Mouse (Mus musculus) common myeloid progenitor, adult 5-6 weeks (primary cell): ENCODE data around the gene Psmf1. TPM values are rescaled to one million over a fixed set of nuclear protein-coding genes. Genes with fewer than 3 reads are reported as not detected.
A peak's percentile ranks its signal among the peaks of the same experiment; 100 is the strongest.

Experiments used
- ATAC-seq: replicated peaks from 2 replicates; pipeline ENCODE4 v1.8.0; 2016; ENCODE audit warnings: low read depth, mild to moderate bottlenecking, moderate TSS enrichment, inconsistent platforms; ENCODE audit not compliant: poor library complexity, severe bottlenecking
- total RNA-seq: library from RNA; stranded (forward); fragments of 200-1000, 187-1606 nt; gene quantifications from 2 replicates; pipeline ENCODE4 v1.2.3, GENCODE M21; 2017

Gene Psmf1
- total RNA-seq = 16.6 TPM in 2 replicates

DNA sequence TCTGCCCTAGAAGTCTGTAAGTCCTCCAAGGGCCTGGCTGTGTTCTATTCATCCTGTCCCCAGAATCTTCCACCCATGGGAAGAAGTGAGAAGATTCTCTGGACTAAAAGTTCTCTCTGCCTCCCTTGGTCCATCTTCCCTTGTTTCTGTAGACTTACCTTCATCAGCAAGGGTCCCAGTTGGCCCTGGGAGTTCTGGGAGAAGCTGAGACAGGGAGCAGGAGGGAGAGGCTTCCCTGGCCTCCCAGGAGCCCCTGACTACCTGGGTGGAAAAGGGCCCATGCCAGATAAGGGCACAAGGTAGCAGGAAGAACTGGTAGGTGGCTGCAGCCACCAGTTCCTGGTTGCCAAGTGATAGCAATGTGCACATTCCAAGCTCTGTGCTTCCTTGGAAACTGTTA, at the start of gene Psmf1:
Gene Psmf1, minus strand, starts transcription at position 342 of the 400 bp plus-strand sequence.
- ATAC-seq = no peak

DNA sequence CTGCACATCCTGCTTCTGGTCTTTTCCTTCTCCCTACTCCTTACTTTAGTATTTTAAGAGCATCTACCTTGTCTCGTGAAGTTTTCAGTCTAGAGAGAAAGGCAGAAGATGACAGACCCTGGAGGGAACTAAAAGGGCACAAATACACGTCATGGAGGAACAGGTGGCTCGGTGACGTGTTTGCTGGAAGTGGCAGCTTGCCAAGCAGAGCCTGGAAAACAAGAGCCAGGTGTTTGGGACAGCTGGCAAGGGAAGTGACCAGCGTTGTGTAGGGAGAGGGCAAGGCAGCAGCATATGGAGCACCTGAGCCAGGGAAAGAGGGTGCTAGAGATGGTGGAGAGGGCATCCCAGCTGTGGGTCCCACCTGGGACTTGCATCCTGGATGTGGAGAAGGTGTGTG, 47.2 kb upstream of the Psmf1 start:
- no peak for ATAC-seq

DNA sequence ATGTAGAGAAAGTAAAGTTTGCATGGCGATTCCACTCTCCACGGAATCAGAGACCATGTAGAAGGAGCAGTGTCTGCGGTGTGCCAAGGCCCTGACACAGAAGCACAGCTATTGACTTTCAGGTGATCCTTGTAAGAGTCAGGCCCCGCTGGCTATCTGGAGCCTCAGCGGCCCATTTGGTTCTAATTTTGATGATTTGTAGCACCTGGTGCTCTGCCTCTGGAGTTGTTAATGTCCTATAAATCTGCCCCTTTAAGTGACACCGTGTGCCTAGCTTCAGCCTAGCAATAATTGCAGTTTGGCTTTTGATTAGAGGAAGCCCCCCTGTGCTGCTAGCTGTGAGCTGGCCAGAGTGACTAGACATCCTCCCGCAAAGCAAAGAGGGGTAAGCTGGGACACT, 46.2 kb upstream of the Psmf1 start:
- no peak for ATAC-seq

DNA sequence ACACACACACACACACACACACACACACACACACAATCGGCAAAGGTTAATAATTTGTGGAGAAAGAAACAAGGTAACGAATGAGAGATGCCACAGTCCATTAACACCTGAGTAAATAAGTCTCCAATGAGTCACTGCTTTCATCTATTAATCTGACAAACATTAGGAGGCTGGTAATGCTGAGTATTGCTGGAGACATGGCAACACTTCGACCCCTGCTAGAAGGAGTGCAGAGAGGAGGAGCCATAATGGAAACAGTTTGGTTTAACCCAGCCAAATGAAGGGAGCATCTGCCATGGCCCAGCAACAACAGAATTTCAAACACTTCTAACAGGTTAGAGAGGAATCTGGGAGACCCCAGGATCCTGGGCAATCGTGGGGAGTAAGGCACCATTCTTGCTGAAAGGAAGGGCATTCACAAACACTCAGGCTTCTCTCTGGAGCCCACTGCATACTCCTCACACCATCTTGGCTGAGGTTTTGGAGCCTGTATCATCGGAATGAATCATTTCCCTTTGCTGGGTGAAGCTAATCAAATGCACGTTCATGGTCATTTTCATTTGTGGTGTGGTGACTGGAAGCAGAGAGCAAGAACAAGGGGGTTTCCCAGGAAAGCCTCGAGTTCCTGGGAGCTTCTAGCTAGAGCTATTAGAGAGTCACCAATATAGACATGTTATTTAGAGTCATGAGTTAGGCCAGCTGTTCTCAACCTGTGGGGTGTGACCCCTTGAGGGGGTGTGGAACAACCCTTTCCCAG, 44.4 kb upstream of the Psmf1 start:
- no peak for ATAC-seq

GRCm38 (mm10) chr2:151783493-151783892, 39.5 kb upstream of the Psmf1 start:
- no peak for ATAC-seq

DNA sequence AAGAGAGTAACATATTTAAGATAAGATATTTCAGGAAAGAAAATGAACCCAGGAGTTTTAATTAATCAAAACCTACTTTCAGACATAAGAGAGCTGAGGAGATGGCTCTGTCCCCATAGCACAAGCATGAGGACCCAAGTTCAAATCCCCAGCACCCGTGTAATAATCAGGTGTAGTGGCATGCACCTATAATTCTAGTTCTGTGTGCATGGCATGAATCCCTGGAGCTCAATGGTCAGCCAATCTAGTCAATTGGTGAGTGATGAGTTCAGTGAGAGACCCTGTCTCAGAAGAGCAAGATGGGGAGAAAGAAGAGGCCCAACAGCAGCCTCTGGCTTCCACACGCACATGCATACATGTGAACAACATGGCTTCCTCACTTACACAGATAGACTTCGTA, 33.4 kb upstream of the Psmf1 start:
- ATAC-seq = no peak

DNA sequence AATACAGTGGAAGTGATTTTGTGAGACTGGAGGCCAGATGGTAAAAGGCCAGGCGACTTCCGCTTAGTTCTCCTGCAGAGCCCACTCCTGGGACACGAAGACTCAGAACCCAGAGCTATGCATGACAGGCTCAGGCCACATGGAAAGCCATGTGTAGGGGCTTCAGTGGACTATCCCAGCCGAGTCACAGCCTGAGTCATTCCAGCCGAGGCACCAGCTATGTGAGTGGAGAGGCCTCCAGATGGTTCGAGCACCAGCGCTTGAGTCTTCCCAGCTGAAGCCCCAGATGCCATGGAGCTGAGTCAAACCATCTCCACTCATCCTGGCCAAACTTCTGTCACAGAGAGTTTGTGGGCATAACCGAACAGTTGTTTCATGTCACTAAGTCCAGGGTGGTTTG, 29.5 kb upstream of the Psmf1 start:
- ATAC-seq = no peak

- ATAC-seq = no peak
These were observed 28.2 kb upstream of the Psmf1 start for GRCm38 (mm10) chr2:151772169-151772568.

- ATAC-seq = no peak
These were observed 20.6 kb upstream of the Psmf1 start for GRCm38 (mm10) chr2:151764557-151764956.

GRCm38 (mm10) chr2:151758806-151759353, 14.9 kb upstream of the Psmf1 start:
- no peak for ATAC-seq

DNA sequence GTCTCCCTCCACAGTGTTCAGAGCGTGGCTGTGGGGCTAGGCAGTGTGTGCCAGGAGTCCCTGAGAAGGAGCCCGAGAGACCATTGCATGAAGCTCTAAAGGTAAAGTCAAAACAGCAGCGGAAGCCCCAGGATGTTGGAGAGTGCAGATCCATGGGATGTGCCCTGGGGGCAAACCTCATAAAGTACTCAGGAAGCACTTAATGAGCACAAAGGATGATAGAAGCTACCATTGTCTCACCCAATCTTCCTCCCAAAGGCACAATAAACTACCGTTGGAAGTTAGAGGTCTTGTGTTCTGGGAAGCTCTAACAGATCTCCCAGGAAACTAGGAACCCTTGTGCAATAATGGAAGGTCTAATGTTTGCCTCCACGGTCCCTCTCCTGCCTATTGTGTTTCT, 13.5 kb upstream of the Psmf1 start:
- ATAC-seq = no peak

DNA sequence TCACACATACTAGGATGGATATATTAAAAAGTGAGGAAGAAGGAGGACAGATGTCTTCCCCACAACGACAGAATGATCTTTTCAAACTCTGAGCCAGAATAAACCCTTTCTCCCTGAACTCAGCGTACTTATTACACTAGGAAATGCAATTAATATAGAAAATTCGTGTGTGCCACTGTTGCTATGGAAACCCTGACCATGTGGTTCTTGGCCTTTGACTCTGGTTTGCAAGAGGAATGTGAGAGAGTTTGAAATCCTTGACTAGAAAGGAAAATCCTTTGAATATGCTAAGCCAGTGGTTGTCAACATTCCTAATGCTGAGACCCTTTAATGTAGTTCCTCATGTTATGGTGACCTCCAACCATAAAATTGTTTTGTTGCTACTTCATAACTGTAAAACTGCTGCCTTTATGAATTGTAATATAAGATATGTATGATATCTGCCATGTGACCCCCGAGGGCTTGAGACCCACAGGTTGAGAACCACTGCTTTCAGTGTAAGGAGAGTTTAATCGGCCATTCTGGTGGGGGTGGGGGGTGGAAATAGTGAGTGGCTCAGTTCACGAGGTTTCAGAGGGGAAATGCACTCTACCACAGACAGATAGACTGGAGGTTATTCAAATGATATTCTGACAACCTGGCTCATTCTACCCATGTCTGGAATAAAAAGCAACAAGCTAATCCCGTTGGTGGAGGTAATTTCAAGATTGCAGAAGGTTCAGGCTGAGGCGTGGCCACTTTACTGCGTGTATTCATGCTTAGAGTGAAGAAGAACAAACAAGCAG, 12.5 kb upstream of the Psmf1 start:
- ATAC-seq = no peak

DNA sequence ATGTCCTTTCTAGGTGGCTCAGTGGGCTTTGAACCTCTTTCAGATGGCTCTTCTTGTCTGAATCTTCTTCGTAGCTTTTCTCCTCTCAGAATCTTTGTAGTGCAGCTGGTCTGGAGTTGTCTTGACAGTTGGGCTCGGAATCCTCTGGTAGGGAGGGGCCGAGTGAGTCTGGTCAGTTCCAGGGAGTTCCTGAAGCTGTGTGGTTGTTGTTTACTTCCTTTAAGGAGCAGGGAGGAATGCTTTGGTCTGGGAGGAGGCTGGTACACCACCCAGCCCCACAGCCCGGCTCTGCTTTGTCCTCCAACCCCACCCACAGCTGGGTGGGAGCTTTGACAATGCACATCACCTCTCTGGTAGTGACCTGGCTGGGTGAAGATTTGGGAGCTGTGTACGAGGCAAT, 7.3 kb upstream of the Psmf1 start:
- ATAC-seq = no peak

- ATAC-seq = peak; percentile 93
These were observed 4.1 kb upstream of the Psmf1 start for GRCm38 (mm10) chr2:151747847-151748705.

- ATAC-seq = no peak
These were observed 921 bp downstream of the Psmf1 start for GRCm38 (mm10) chr2:151742850-151743679.

GRCm38 (mm10) chr2:151742084-151742483, 1.9 kb downstream of the Psmf1 start:
- ATAC-seq = no peak

DNA sequence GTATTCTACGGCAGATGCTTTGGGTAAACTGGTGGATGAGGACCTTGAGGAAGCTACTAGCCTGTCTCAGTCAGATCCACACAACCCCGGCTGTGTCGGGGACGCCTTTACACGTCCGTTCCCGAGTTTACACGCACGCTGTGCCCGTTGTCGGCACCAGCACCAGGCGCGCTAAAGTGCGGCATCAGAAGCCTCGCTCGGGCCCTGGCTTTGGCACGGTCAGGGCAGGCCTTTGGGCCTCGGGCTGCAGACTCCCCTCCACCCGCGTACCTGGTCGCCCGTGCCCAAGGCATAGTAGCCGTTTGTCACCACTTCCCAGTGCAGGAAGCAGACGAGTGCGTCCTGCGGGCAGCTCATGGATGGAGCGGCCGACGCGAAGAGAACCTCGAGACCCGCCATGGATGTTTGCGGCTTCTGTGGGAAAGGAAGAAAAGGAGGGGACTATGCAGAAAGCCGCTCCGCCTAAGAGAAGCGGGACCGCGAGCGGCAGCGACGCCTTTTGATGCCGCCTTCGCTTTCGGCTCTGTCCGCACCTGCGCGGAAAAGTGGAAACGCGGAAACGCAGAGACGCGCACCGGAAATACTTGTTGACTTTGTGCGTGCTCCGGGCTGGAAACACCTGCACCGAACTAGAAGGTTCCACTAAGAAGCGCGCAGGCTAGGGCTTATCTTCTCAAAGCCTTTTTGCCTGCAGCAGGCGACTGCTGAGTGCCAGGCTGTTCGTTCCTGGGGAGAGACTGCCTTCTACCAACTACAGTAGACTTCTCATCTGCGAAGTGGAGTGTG, 3.1 kb downstream of the Psmf1 start:
- peak; percentile 84 for ATAC-seq

DNA sequence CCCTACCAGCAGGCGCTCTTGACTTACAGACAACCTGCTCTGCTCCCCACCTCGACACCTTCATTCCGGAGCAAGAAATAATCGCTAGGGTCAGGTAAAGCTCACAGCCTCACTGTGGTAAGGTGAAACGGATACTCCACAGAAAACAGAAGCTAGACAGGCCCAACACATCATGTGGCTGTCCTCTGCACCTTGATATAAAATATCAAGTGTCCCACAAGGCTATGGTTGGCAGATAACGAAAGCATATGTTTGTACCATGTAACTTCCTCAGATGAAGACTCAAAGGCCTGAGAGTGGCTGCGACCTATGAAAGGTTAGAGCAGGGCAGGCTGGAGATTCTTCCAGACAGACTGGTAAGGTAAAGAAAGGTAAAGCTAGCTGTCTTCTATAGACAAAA, 4.5 kb downstream of the Psmf1 start:
- no peak for ATAC-seq

DNA sequence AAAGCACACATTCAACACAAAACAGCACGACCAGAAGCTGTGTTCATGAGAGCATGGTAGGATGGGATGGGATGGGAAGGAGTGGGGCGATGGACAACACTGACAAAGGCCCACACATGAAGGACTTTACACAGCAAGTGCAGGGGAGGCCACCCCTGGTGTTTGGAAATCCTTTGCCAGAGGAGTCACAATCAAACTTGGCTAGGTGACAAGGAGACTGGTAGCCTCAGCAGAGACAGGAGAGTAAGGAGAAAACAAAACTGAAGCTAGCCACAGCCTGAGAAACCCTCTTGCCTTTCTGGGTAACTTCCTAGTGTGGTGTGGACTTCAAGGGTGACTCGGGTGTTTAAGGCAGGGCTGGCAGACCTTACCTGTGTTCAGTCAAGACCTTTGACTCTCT, 4.9 kb downstream of the Psmf1 start:
- no peak for ATAC-seq
